Mouse (Mus musculus) lung, adult 18-20 months (tissue): ENCODE data around the gene Spef1.

Experiments
- DNase-seq, 2 experiments: peaks; one replicate each; pipeline ENCODE4 v3.0.0; 2022; ENCODE audit warnings: mixed read lengths in 2 of 2

Gene Spef1

GRCm38 (mm10) chr2:131205521-131206182 is 18.6 kb upstream of the Spef1 start:
- DNase-seq, result no peak

GRCm38 (mm10) chr2:131204410-131204981 is 17.4 kb upstream of the Spef1 start:
- peak; percentile 99 for DNase-seq

- DNase-seq, result peak in 1 of 2 experiments; percentile 64
Observed at GRCm38 (mm10) chr2:131203816-131204409, 16.8 kb upstream of the Spef1 start.

- no peak for DNase-seq
Observed at GRCm38 (mm10) chr2:131201262-131201661, 14.2 kb upstream of the Spef1 start.

- no peak for DNase-seq
Observed at GRCm38 (mm10) chr2:131200710-131201109, 13.6 kb upstream of the Spef1 start.

- peak; percentile 85 to 90 for DNase-seq
Observed at GRCm38 (mm10) chr2:131196606-131197316, 9.7 kb upstream of the Spef1 start.

GRCm38 (mm10) chr2:131191005-131191390 is 3.9 kb upstream of the Spef1 start:
- DNase-seq, result no peak

GRCm38 (mm10) chr2:131190344-131191004 is 3.4 kb upstream of the Spef1 start:
- peak in 1 of 2 experiments; percentile 38 for DNase-seq

- peak; percentile 45 to 72 for DNase-seq
Observed at GRCm38 (mm10) chr2:131189521-131190309, 2.6 kb upstream of the Spef1 start.

GRCm38 (mm10) chr2:131188311-131188710 is 1.2 kb upstream of the Spef1 start:
- DNase-seq, result no peak

GRCm38 (mm10) chr2:131187602-131187922 is 480 bp upstream of the Spef1 start:
- no peak for DNase-seq

- no peak for DNase-seq
Observed at GRCm38 (mm10) chr2:131186343-131186742, 739 bp downstream of the Spef1 start.

GRCm38 (mm10) chr2:131179990-131180587 is 7.0 kb downstream of the Spef1 start, which contains the start of gene Cenpb:
Gene Cenpb (minus strand): TSS chr2:131180067.
- DNase-seq, result peak; percentile 78 to 86

GRCm38 (mm10) chr2:131179246-131179886 is 7.7 kb downstream of the Spef1 start:
- DNase-seq, result peak; percentile 60 to 71

- DNase-seq, result peak in 1 of 2 experiments; percentile 36
Observed at GRCm38 (mm10) chr2:131178828-131179245, 8.2 kb downstream of the Spef1 start.

- DNase-seq, result no peak
Observed at GRCm38 (mm10) chr2:131177932-131178331, 9.2 kb downstream of the Spef1 start.

GRCm38 (mm10) chr2:131176491-131176890 is 10.6 kb downstream of the Spef1 start:
- DNase-seq, result peak; percentile 77 to 84

- DNase-seq, result no peak
Observed at GRCm38 (mm10) chr2:131175945-131176309, 11.2 kb downstream of the Spef1 start.

GRCm38 (mm10) chr2:131175286-131175944 is 11.7 kb downstream of the Spef1 start:
- no peak for DNase-seq

GRCm38 (mm10) chr2:131174700-131175099 is 12.4 kb downstream of the Spef1 start:
- DNase-seq, result peak; percentile 61 to 71

GRCm38 (mm10) chr2:131172322-131172721 is 14.8 kb downstream of the Spef1 start:
- no peak for DNase-seq
